Mouse (Mus musculus): ENCODE results near the gene Epha4. TPM values are rescaled to one million over a fixed set of nuclear protein-coding genes. Genes with fewer than 3 reads are reported as not detected.

Epha4 gene
- polyA plus RNA-seq, 1 experiment from 2014 or later = 39.4 TPM

DNA sequence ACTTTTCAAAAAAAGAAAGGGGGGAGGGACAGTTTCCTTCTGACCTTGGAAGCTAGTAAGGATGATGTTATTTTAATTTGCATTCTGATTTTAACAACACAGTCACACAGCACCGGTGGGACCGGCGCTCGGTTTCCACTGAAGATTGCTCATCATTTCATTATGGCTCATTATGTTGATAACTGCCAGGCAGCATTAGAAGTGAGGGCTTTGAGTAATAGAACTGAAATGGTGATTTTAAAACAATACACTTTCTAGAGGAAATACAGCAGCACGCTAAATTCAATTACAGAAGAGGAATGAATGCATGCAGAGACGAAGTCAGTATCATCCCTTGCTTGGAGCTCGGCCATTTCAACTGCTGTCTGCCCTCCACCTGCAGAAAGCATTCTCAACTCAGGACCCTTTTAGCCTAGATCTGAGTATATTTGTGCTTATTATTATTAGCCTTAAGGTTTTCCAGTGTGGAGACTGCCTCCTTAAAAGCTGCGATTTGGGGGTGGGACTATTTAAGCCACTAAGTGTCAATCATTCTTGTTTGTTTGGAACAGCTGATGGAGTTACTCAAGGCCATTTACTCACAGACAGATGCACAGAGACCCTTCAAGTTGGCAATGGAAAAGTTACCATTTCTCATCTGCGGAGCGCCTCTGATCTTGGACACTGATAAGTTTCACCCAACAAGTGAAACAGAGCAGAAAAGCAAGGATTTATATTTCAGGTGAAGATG, 76.8 kb downstream of the Epha4 start:
- H3K27me3 ChIP-seq = 0 out of 2 replicates have a peak, but pooled peaks cover 5% of the 10 kb centered on the region
- no peaks in the 10 kb centered on the region for H3K9me3 ChIP-seq
- no peak overlapping the region for H3K9ac ChIP-seq (replicated peaks)
- H3K4me2 ChIP-seq (replicated peaks) = no peak overlapping the region
- H3K4me1 ChIP-seq = peaks cover 44% of the 10 kb centered on the region
- H3K27ac ChIP-seq (replicated peaks) = no peak overlapping the region
- ATAC-seq (ENCODE audit: low FRiP score, low read depth) = no peak
- no peak overlapping the region for H3K4me3 ChIP-seq
- H3K36me3 ChIP-seq = peaks cover 4% of the 10 kb centered on the region
- 78% methylated on average over 10 of the region's 10 CpGs for WGBS

DNA sequence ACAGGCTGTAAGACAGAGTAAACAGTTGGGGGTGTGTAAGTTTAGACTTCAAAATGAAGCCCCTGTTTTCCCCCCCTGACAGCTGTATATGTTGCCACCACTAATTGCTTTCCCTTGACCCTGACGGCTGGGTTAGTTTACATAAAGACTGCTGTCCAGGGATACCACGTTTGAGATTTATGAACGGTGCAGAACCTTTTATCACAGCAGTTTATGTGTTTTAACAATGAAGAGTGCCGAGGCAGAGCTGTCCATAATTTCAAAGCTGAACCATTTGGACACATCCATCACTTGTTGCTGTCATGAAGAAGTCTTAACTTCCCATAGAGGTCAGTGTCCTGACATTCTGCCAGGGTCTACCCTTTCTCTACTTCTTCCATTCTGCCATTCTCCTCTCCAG, 79.8 kb downstream of the Epha4 start:
- no peaks in the 10 kb centered on the region for H3K9me3 ChIP-seq
- no peaks in the 10 kb centered on the region for H3K36me3 ChIP-seq
- peaks cover 26% of the 10 kb centered on the region for H3K4me1 ChIP-seq
- H3K4me2 ChIP-seq (replicated peaks) = no peak overlapping the region
- WGBS = 12% methylated on average over 4 of the region's 4 CpGs
- H3K4me3 ChIP-seq = no peak overlapping the region
- H3K9ac ChIP-seq (replicated peaks) = no peak overlapping the region
- H3K27ac ChIP-seq (replicated peaks) = no peak overlapping the region
- no peak for ATAC-seq (ENCODE audit: low FRiP score, low read depth)
- no peaks in the 10 kb centered on the region for H3K27me3 ChIP-seq

DNA sequence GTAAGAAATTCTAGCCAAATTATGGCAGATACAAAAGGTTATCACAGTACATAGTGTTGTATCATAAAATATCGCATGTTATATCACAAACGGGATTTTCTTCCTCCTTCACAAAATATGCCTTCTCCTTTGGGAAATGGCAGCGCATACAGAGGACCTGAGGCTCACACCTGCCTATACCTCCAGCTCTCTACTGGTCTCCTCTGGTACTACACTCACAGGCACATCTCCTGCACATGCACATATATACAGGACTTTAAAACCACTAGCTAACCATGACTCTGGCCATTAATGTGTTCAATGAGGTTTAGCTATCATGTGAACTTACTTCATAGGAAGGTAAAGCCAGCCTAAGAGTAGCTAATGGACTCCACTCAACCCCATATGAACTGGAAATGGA, 81.7 kb downstream of the Epha4 start:
- no peak overlapping the region for H3K9ac ChIP-seq (replicated peaks)
- H3K9me3 ChIP-seq = no peaks in the 10 kb centered on the region
- no peak overlapping the region for H3K4me2 ChIP-seq (replicated peaks)
- H3K27ac ChIP-seq (replicated peaks) = no peak overlapping the region
- 97% methylated on average over 3 of the region's 3 CpGs for WGBS
- no peak for ATAC-seq (ENCODE audit: low FRiP score, low read depth)
- no peaks in the 10 kb centered on the region for H3K27me3 ChIP-seq
- peaks cover 29% of the 10 kb centered on the region for H3K4me1 ChIP-seq
- no peak overlapping the region for H3K4me3 ChIP-seq
- no peaks in the 10 kb centered on the region for H3K36me3 ChIP-seq

DNA sequence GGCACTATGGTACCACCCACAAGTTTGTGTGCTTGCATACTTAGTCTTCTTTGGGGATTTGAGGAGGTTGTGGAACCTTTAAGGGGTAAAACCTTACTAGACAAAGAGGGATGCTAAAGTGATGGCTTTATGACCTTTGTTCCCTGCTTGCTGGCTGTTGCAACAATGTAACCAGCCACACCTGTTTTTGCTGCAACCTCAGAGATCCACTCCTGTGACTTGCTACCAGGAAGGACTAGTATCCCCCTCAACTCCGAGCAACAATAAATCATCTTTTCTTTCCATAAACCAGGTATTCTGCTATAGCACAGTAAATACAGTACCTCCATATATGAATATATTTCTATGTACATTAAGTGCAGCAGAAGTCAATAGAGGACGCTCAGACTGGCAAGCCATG, 82.4 kb downstream of the Epha4 start:
- Histone ChIP-seq H3K4me1 (peaks cover 25% of the 10 kb centered on the region), H3K4me2 (replicated peaks) (no peak overlapping the region), H3K27ac (replicated peaks) (no peak overlapping the region), H3K4me3 (no peak overlapping the region), H3K27me3 (no peaks in the 10 kb centered on the region), H3K9me3 (no peaks in the 10 kb centered on the region), H3K36me3 (no peaks in the 10 kb centered on the region), H3K9ac (replicated peaks) (no peak overlapping the region)
- 93% methylated on average over 2 of the region's 2 CpGs for WGBS
- no peak for ATAC-seq (ENCODE audit: low FRiP score, low read depth)

DNA sequence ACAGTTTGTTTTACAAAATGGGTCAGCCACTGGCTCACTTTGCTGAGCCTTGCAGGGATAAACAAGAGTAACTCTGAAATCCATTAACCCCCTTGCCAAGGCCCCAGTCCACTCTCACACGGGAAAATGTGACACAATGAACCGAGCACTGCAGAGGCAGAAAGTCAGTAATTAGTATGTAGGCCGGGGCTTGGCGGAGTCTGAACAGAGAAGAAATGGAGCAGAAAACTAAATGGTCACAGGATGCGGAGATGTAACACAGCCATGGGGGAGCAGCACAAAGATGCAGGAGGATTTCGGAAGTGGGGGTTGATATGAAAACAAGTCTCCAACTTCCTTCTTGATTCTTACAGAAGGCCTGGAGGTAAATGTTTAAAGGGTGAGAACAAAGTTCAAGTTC, 85.7 kb downstream of the Epha4 start:
- H3K4me2 ChIP-seq (replicated peaks) = no peak overlapping the region
- H3K27me3 ChIP-seq = no peaks in the 10 kb centered on the region
- H3K9ac ChIP-seq (replicated peaks) = no peak overlapping the region
- no peak overlapping the region for H3K4me3 ChIP-seq
- peaks cover 9% of the 10 kb centered on the region; the same call in 1 of the 2 replicates for H3K4me1 ChIP-seq
- H3K9me3 ChIP-seq = no peaks in the 10 kb centered on the region
- peaks cover 12% of the 10 kb centered on the region for H3K36me3 ChIP-seq
- 57% methylated on average over 6 of the region's 6 CpGs for WGBS
- ATAC-seq (ENCODE audit: low FRiP score, low read depth) = no peak
- H3K27ac ChIP-seq (replicated peaks) = no peak overlapping the region

DNA sequence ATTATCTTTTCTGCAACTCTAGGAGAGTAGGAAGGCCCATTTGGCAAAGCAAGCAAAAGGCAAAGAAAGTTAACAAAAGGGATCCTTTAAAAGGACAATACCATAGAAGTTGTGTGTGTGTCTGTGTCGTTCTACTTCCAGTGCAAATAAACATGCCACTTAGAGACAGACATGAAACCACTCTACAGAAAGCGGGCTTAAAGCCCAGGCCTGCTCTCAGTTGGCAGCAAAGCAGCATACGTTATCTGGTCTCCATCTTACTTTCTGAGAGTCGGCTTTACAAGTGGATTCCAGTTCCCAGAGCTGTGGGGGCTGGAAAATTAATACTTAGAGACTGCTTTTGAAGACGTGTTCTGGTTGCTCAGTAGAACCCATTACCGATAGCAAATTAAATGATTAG, 87.9 kb downstream of the Epha4 start:
- ATAC-seq (ENCODE audit: low FRiP score, low read depth) = no peak
- Histone ChIP-seq H3K4me2 (replicated peaks) (no peak overlapping the region), H3K9ac (replicated peaks) (no peak overlapping the region), H3K9me3 (no peaks in the 10 kb centered on the region), H3K27ac (replicated peaks) (no peak overlapping the region), H3K4me3 (no peak overlapping the region), H3K36me3 (peaks cover 12% of the 10 kb centered on the region), H3K4me1 (peaks cover 9% of the 10 kb centered on the region; the same call in 1 of the 2 replicates), H3K27me3 (no peaks in the 10 kb centered on the region)
- 83% methylated on average over 6 of the region's 6 CpGs for WGBS

DNA sequence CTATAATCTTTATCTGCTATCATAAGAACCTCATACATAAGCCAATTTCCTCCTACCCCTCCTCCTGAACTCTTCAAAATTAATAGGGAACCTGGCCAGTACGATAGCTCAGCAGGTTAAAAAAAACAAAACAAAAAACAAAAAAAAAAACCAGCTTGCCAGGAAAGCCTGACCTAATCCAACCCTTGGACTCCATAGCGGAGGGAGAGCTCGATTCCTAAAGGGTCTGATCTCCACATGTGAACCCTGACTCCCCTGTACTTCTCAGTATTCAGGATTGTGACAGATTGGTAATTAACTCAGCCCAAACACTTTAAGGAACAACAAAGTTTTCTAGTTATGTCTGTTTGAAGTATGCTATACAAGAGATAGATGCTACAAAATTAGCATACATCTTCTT, 89.7 kb downstream of the Epha4 start:
- no peak overlapping the region for H3K4me3 ChIP-seq
- H3K27ac ChIP-seq (replicated peaks) = no peak overlapping the region
- peaks cover 9% of the 10 kb centered on the region; the same call in 1 of the 2 replicates for H3K4me1 ChIP-seq
- H3K9ac ChIP-seq (replicated peaks) = no peak overlapping the region
- 85% methylated on average over 3 of the region's 3 CpGs for WGBS
- no peaks in the 10 kb centered on the region for H3K27me3 ChIP-seq
- ATAC-seq (ENCODE audit: low FRiP score, low read depth) = no peak
- no peaks in the 10 kb centered on the region for H3K9me3 ChIP-seq
- no peak overlapping the region for H3K4me2 ChIP-seq (replicated peaks)
- H3K36me3 ChIP-seq = peaks cover 12% of the 10 kb centered on the region

DNA sequence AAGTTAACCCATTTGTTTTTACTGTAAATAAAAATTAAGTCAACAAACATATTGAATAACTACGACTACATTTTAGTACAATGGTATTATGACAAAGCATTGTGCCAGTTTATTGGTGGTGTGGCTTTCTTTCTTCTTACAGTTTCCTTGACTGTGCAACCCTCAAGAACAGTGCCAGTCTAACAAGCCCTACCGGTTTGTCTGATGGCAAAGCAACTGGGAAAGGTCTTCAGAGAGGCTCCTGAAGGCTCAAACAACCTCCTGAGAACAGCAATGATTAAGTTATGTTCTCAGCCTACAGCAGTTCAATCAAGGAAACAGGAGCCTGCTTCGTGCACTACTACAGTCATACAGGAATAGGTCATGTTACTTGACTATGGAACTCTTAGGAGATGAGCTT, 93.8 kb downstream of the Epha4 start:
- 89% methylated on average over 3 of the region's 3 CpGs for WGBS

DNA sequence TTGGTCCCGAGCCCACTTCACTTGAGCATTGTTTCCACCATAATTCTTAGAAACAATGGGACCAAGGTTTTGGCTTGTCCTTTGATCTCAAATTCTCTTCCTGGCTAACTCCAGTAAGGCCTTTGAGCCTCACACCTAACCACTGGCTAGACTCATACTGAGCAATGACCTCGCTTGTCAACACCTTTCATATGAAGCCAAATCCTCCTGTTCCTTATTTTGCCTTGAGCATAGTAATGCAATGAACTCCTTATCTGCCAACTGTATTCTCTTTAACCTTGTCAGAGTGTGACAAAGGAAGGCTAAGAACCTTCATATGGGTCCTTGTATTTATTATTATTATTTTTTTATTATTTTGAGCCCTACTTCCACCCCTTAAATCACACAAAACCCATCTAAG, 94.5 kb downstream of the Epha4 start:
- H3K9me3 ChIP-seq = no peaks in the 10 kb centered on the region
- H3K4me1 ChIP-seq = peaks cover 13% of the 10 kb centered on the region; the same call in 1 of the 2 replicates
- no peak overlapping the region for H3K4me3 ChIP-seq
- no peak overlapping the region for H3K4me2 ChIP-seq (replicated peaks)
- no peaks in the 10 kb centered on the region for H3K27me3 ChIP-seq
- H3K36me3 ChIP-seq = no peaks in the 10 kb centered on the region
- no peak overlapping the region for H3K27ac ChIP-seq (replicated peaks)
- H3K9ac ChIP-seq (replicated peaks) = no peak overlapping the region
- WGBS = 54% methylated on average over 2 of the region's 2 CpGs
- ATAC-seq (ENCODE audit: low FRiP score, low read depth) = no peak

More for the DNA sequence above, 93.8 kb downstream of the Epha4 start:
- no peak for ATAC-seq (ENCODE audit: low FRiP score, low read depth)
- Histone ChIP-seq H3K9ac (replicated peaks) (no peak overlapping the region), H3K4me3 (no peak overlapping the region), H3K27me3 (no peaks in the 10 kb centered on the region), H3K4me2 (replicated peaks) (no peak overlapping the region), H3K27ac (replicated peaks) (no peak overlapping the region), H3K36me3 (peaks cover 6% of the 10 kb centered on the region), H3K9me3 (no peaks in the 10 kb centered on the region), H3K4me1 (peaks cover 13% of the 10 kb centered on the region; the same call in 1 of the 2 replicates)

DNA sequence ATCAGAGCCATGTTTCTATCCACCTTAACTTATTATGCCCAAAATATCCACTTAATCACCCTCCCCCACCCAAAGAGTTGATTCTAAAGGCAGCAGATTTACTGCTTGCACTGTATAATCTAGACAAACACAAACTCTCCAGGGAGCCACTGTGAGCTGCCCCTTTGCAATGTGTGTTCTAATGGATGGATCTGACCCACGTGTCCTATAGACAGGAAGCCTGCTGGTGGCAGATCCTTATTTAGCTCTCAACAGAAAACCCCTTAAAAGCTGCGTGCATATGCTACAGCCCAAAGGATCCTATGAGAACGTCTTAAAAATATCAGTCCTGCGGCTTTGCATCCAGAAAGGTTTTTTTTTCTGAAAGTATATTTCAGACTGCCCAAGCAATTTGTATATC, 98.0 kb downstream of the Epha4 start:
- Histone ChIP-seq H3K27ac (replicated peaks) (no peak overlapping the region), H3K9ac (replicated peaks) (no peak overlapping the region), H3K4me2 (replicated peaks) (no peak overlapping the region), H3K4me1 (peaks cover 20% of the 10 kb centered on the region), H3K27me3 (no peaks in the 10 kb centered on the region), H3K9me3 (no peaks in the 10 kb centered on the region), H3K36me3 (no peaks in the 10 kb centered on the region), H3K4me3 (no peak overlapping the region)
- no peak for ATAC-seq (ENCODE audit: low FRiP score, low read depth)
- WGBS = 58% methylated on average over 4 of the region's 4 CpGs

DNA sequence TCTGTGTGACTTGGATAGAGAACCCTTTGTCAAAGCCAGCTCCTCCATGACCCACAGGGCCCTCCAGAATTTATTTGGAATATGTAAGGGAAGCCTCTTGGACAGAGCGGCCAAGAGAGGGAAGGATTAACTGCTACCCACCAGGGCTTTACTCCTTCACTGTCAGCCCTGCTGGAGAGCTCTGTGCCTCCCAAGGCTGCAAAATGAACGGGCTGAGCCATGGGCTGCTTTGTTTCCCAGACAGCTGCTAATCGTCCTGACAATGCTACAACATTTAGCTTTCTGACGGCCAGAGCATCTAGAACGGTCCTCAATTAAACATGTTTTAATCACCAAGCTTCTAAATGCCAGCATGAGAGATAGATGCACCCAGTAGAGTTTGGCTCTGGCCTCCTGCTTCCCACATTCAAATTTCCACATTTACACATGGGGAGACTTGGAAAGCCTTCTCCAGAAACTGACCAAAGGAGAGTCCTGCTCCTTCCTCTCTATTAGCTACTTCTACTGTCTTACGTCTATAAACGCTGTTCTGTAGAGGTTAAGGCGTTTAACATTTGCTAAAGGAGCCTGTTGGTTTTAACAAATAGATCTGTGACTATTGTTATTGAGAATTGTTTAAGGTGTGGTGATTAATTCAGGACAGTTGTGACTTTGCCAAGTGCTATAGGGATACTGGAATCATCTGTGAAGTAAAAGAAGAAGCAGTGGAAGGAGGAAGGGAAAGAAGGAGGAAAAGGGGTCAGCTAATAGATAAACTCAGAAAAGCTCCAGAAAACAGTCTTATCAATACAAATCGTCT, 101.8 kb downstream of the Epha4 start:
- H3K27ac ChIP-seq (replicated peaks) = no peak overlapping the region
- H3K27me3 ChIP-seq = no peaks in the 10 kb centered on the region
- WGBS = 31% methylated on average over 9 of the region's 9 CpGs
- no peak for ATAC-seq (ENCODE audit: low FRiP score, low read depth)
- no peak overlapping the region for H3K4me3 ChIP-seq
- no peak overlapping the region for H3K9ac ChIP-seq (replicated peaks)
- no peaks in the 10 kb centered on the region for H3K36me3 ChIP-seq
- H3K4me2 ChIP-seq (replicated peaks) = no peak overlapping the region
- H3K4me1 ChIP-seq = peaks cover 30% of the 10 kb centered on the region
- no peaks in the 10 kb centered on the region for H3K9me3 ChIP-seq

DNA sequence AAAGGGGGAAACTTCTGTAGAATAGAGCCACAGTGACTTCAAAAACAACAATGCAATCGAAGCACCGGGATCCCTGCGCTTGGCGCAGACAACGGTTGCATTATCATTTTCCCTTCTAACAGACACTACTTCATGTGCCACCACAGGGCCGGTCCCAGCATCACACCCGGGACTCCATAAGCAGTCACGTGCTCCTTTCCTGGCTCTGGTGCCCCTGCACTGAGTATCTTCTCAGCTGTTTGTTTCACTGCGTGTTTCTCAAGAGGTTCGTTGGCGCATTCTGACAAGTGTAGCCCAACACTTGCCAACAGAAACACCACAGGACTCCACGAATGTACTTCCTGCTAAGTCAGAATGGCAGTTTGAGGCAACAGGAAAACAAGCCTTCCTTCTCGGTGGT, 102.6 kb downstream of the Epha4 start:
- H3K4me1 ChIP-seq = peaks cover 37% of the 10 kb centered on the region
- no peak for ATAC-seq (ENCODE audit: low FRiP score, low read depth)
- no peaks in the 10 kb centered on the region for H3K36me3 ChIP-seq
- no peak overlapping the region for H3K4me3 ChIP-seq
- no peaks in the 10 kb centered on the region for H3K9me3 ChIP-seq
- H3K27ac ChIP-seq (replicated peaks) = no peak overlapping the region
- H3K9ac ChIP-seq (replicated peaks) = no peak overlapping the region
- no peaks in the 10 kb centered on the region for H3K27me3 ChIP-seq
- WGBS = 87% methylated on average over 13 of the region's 13 CpGs
- H3K4me2 ChIP-seq (replicated peaks) = no peak overlapping the region
